Mouse (Mus musculus): ENCODE results near the gene BC024978. TPM values are rescaled to one million over a fixed set of nuclear protein-coding genes. Genes with fewer than 3 reads are reported as not detected.

The BC024978 gene
- polyA plus RNA-seq, 1 experiment from 2014 or later = 2.8 TPM

MicroRNAs encoded within 50 kb of the gene (microRNA counts, 519-probe panel; counts per million panel counts)
- microRNA mmu-miR-1191 = not detected

Small RNA genes lying within 50 kb of the gene (microRNA-seq; reads per million reads assigned to microRNA genes)
- gene Mir1191 (ENCODE audit: borderline number of aligned reads) (3.5 reads per million, percentile 4 among the genes with 10 or more reads in this experiment), gene Mir3101 (ENCODE audit: borderline number of aligned reads) (not detected)

Other genes with a start within 250 kb of the BC024978 start
- 0.31 TPM in 1 of 2 replicates, not detected in the other for gene Cyp2a12, start 166.7 kb upstream of the BC024978 start, polyA plus RNA-seq (2014; fragmentation: Nextera tagmentation; extraction: Ambion mirVana)
- gene Cyp2f2, start 75.9 kb upstream of the BC024978 start, polyA plus RNA-seq (2014; fragmentation: Nextera tagmentation; extraction: Ambion mirVana) = not detected in 2 replicates
- gene Cyp2t4, start 42.1 kb upstream of the BC024978 start, polyA plus RNA-seq (2014; fragmentation: Nextera tagmentation; extraction: Ambion mirVana) = not detected in 2 replicates
- gene Egln2, start 29.0 kb upstream of the BC024978 start, polyA plus RNA-seq (2014; fragmentation: Nextera tagmentation; extraction: Ambion mirVana) = 37.1 and 39.7 TPM in 2 replicates
- gene Rab4b, start 16.9 kb upstream of the BC024978 start, polyA plus RNA-seq (2014; fragmentation: Nextera tagmentation; extraction: Ambion mirVana) = 40.9 and 44.8 TPM in 2 replicates
- not detected in 2 replicates for gene Gm21983, start 14.7 kb upstream of the BC024978 start, polyA plus RNA-seq (2014; fragmentation: Nextera tagmentation; extraction: Ambion mirVana)
- gene Mia, start 14.6 kb upstream of the BC024978 start, polyA plus RNA-seq (2014; fragmentation: Nextera tagmentation; extraction: Ambion mirVana) = 0.73 and 1.3 TPM in 2 replicates
- 282 and 294 TPM in 2 replicates for gene Snrpa, start 490 bp downstream of the BC024978 start, polyA plus RNA-seq (2014; fragmentation: Nextera tagmentation; extraction: Ambion mirVana)
- gene Itpkc, start 32.9 kb downstream of the BC024978 start, polyA plus RNA-seq (2014; fragmentation: Nextera tagmentation; extraction: Ambion mirVana) = 3.5 and 4.8 TPM in 2 replicates
- gene Coq8b, start 37.2 kb downstream of the BC024978 start, polyA plus RNA-seq (2014; fragmentation: Nextera tagmentation; extraction: Ambion mirVana) = 16.6 and 18.7 TPM in 2 replicates
- gene Numbl, start 62.7 kb downstream of the BC024978 start, polyA plus RNA-seq (2014; fragmentation: Nextera tagmentation; extraction: Ambion mirVana) = 3.6 TPM in 2 replicates
- gene Ltbp4, start 141.9 kb downstream of the BC024978 start, polyA plus RNA-seq (2014; fragmentation: Nextera tagmentation; extraction: Ambion mirVana) = 7.1 and 10.2 TPM in 2 replicates
- gene Shkbp1, start 160.2 kb downstream of the BC024978 start, polyA plus RNA-seq (2014; fragmentation: Nextera tagmentation; extraction: Ambion mirVana) = 46.8 and 49.6 TPM in 2 replicates
- 0.43 and 1.2 TPM in 2 replicates for gene Gm20479, start 161.6 kb downstream of the BC024978 start, polyA plus RNA-seq (2014; fragmentation: Nextera tagmentation; extraction: Ambion mirVana)